Mouse (Mus musculus): ENCODE measurements around the gene Apom. TPM values are rescaled to one million over a fixed set of nuclear protein-coding genes. Genes with fewer than 3 reads are reported as not detected.

Gene Apom
- polyA plus RNA-seq, 1 experiment from 2014 or later = 0.88 TPM

GRCm38 (mm10) chr17:35140490-35140996 is 8.7 kb upstream of the Apom start:
- peak; percentile 55 for DNase-seq (ENCODE audit: low spot score)
- H3K9ac ChIP-seq (ENCODE audit: low read length) = no peak overlapping the region
- no peak overlapping the region for H3K4me2 ChIP-seq (ENCODE audit: low read depth, low read length, severe bottlenecking)
- ATAC-seq (replicated peaks; ENCODE audit: low FRiP score) = no peak
- no peak overlapping the region for H3K27ac ChIP-seq (ENCODE audit: low read depth, low read length)
- no peaks in the 10 kb centered on the region for H3K9me3 ChIP-seq (ENCODE audit: control insufficient read depth, low read length)
- no peaks in the 10 kb centered on the region for H3K27me3 ChIP-seq (ENCODE audit: control insufficient read depth, insufficient read depth, low read length)
- no peak overlapping the region for H3K4me3 ChIP-seq (ENCODE audit: low read depth, low read length)
- peaks cover 50% of the 10 kb centered on the region for H3K36me3 ChIP-seq (ENCODE audit: control insufficient read depth, insufficient read depth, low read length)
- WGBS = 84% methylated on average over 16 of the region's 16 CpGs
- H3K4me1 ChIP-seq (replicated peaks; ENCODE audit: control insufficient read depth, insufficient read depth, low read length) = peaks cover 3% of the 10 kb centered on the region

- no peak overlapping the region for H3K4me2 ChIP-seq (ENCODE audit: low read depth, low read length, severe bottlenecking)
- H3K9ac ChIP-seq (ENCODE audit: low read length) = no peak overlapping the region
- no peaks in the 10 kb centered on the region for H3K9me3 ChIP-seq (ENCODE audit: control insufficient read depth, low read length)
- no peak overlapping the region for H3K4me3 ChIP-seq (ENCODE audit: low read depth, low read length)
- WGBS = 98% methylated on average over 3 of the region's 3 CpGs
- H3K4me1 ChIP-seq (replicated peaks; ENCODE audit: control insufficient read depth, insufficient read depth, low read length) = peaks cover 3% of the 10 kb centered on the region
- H3K36me3 ChIP-seq (ENCODE audit: control insufficient read depth, insufficient read depth, low read length) = peaks cover 37% of the 10 kb centered on the region
- no peak for DNase-seq (ENCODE audit: low spot score)
- no peak overlapping the region for H3K27ac ChIP-seq (ENCODE audit: low read depth, low read length)
- H3K27me3 ChIP-seq (ENCODE audit: control insufficient read depth, insufficient read depth, low read length) = no peaks in the 10 kb centered on the region
- ATAC-seq (replicated peaks; ENCODE audit: low FRiP score) = no peak
These were observed 7.4 kb upstream of the Apom start for GRCm38 (mm10) chr17:35139269-35139668.

- H3K4me3 ChIP-seq (ENCODE audit: low read depth, low read length) = peak overlapping the region; percentile 82
- DNase-seq (ENCODE audit: low spot score) (no peak), ATAC-seq (replicated peaks; ENCODE audit: low FRiP score) (peak; percentile 66)
- peak overlapping the region; percentile 71 for H3K4me2 ChIP-seq (ENCODE audit: low read depth, low read length, severe bottlenecking)
- no peaks in the 10 kb centered on the region for H3K27me3 ChIP-seq (ENCODE audit: control insufficient read depth, insufficient read depth, low read length)
- H3K9me3 ChIP-seq (ENCODE audit: control insufficient read depth, low read length) = no peaks in the 10 kb centered on the region
- H3K4me1 ChIP-seq (replicated peaks; ENCODE audit: control insufficient read depth, insufficient read depth, low read length) = peaks cover 3% of the 10 kb centered on the region
- H3K27ac ChIP-seq (ENCODE audit: low read depth, low read length) = peak overlapping the region; percentile 92
- 1% methylated on average over 42 of the region's 43 CpGs for WGBS
- peaks cover 11% of the 10 kb centered on the region; the same call in 1 of the 2 replicates for H3K36me3 ChIP-seq (ENCODE audit: control insufficient read depth, insufficient read depth, low read length)
- peak overlapping the region; percentile 77 for H3K9ac ChIP-seq (ENCODE audit: low read length)
These were observed 3.9 kb upstream of the Apom start for GRCm38 (mm10) chr17:35135591-35136320.

- WGBS = under 1% methylated on average over 66 of the region's 66 CpGs
- Histone ChIP-seq H3K27me3 (ENCODE audit: control insufficient read depth, insufficient read depth, low read length) (no peaks in the 10 kb centered on the region), H3K9me3 (ENCODE audit: control insufficient read depth, low read length) (no peaks in the 10 kb centered on the region), H3K4me3 (ENCODE audit: low read depth, low read length) (peak within 1 kb of the TSS; percentile 82), H3K27ac (ENCODE audit: low read depth, low read length) (peak within 1 kb of the TSS; percentile 92), H3K36me3 (ENCODE audit: control insufficient read depth, insufficient read depth, low read length) (peaks cover 11% of the 10 kb centered on the region; the same call in 1 of the 2 replicates), H3K4me1 (replicated peaks; ENCODE audit: control insufficient read depth, insufficient read depth, low read length) (peaks cover 3% of the 10 kb centered on the region), H3K4me2 (ENCODE audit: low read depth, low read length, severe bottlenecking) (peak within 1 kb of the TSS; percentile 71), H3K9ac (ENCODE audit: low read length) (peak within 1 kb of the TSS; percentile 77)
- ATAC-seq (replicated peaks; ENCODE audit: low FRiP score) = peak; percentile 93
- peak; percentile 97 for DNase-seq (ENCODE audit: low spot score)
These were observed 3.1 kb upstream of the Apom start, which contains the start of gene Bag6 for GRCm38 (mm10) chr17:35134801-35135590. TSS of gene Bag6 (plus strand) at chr17:35135178.

GRCm38 (mm10) chr17:35133517-35133916 is 1.7 kb upstream of the Apom start:
- no peak overlapping the region for H3K27ac ChIP-seq (ENCODE audit: low read depth, low read length)
- no peak overlapping the region for H3K4me2 ChIP-seq (ENCODE audit: low read depth, low read length, severe bottlenecking)
- peaks cover 3% of the 10 kb centered on the region for H3K4me1 ChIP-seq (replicated peaks; ENCODE audit: control insufficient read depth, insufficient read depth, low read length)
- H3K27me3 ChIP-seq (ENCODE audit: control insufficient read depth, insufficient read depth, low read length) = no peaks in the 10 kb centered on the region
- no peak overlapping the region for H3K4me3 ChIP-seq (ENCODE audit: low read depth, low read length)
- no peaks in the 10 kb centered on the region for H3K9me3 ChIP-seq (ENCODE audit: control insufficient read depth, low read length)
- DNase-seq (ENCODE audit: low spot score) (no peak), ATAC-seq (replicated peaks; ENCODE audit: low FRiP score) (no peak)
- H3K9ac ChIP-seq (ENCODE audit: low read length) = no peak overlapping the region
- 0 out of 2 replicates have a peak, but pooled peaks cover 1% of the 10 kb centered on the region for H3K36me3 ChIP-seq (ENCODE audit: control insufficient read depth, insufficient read depth, low read length)
- 96% methylated on average over 7 of the region's 7 CpGs for WGBS

- Histone ChIP-seq H3K9ac (ENCODE audit: low read length) (no peak overlapping the region), H3K27me3 (ENCODE audit: control insufficient read depth, insufficient read depth, low read length) (no peaks in the 10 kb centered on the region), H3K4me2 (ENCODE audit: low read depth, low read length, severe bottlenecking) (no peak overlapping the region), H3K9me3 (ENCODE audit: control insufficient read depth, low read length) (no peaks in the 10 kb centered on the region), H3K27ac (ENCODE audit: low read depth, low read length) (no peak overlapping the region), H3K36me3 (ENCODE audit: control insufficient read depth, insufficient read depth, low read length) (no peaks in the 10 kb centered on the region), H3K4me1 (replicated peaks; ENCODE audit: control insufficient read depth, insufficient read depth, low read length) (peaks cover 3% of the 10 kb centered on the region), H3K4me3 (ENCODE audit: low read depth, low read length) (no peak overlapping the region)
- ATAC-seq (replicated peaks; ENCODE audit: low FRiP score) (no peak), DNase-seq (ENCODE audit: low spot score) (no peak)
- WGBS = 79% methylated on average over 3 of the region's 3 CpGs
These were observed 317 bp upstream of the Apom start for GRCm38 (mm10) chr17:35132174-35132560.

GRCm38 (mm10) chr17:35131038-35131437 is 812 bp downstream of the Apom start:
- ATAC-seq (replicated peaks; ENCODE audit: low FRiP score) = no peak
- Histone ChIP-seq H3K4me2 (ENCODE audit: low read depth, low read length, severe bottlenecking) (no peak overlapping the region), H3K4me1 (replicated peaks; ENCODE audit: control insufficient read depth, insufficient read depth, low read length) (peaks cover 7% of the 10 kb centered on the region; the same call in 1 of the 2 replicates), H3K27ac (ENCODE audit: low read depth, low read length) (no peak overlapping the region), H3K9me3 (ENCODE audit: control insufficient read depth, low read length) (no peaks in the 10 kb centered on the region), H3K36me3 (ENCODE audit: control insufficient read depth, insufficient read depth, low read length) (no peaks in the 10 kb centered on the region), H3K4me3 (ENCODE audit: low read depth, low read length) (no peak overlapping the region), H3K9ac (ENCODE audit: low read length) (no peak overlapping the region), H3K27me3 (ENCODE audit: control insufficient read depth, insufficient read depth, low read length) (no peaks in the 10 kb centered on the region)
- DNase-seq (ENCODE audit: low spot score) = no peak
- WGBS = 90% methylated on average over 8 of the region's 8 CpGs

GRCm38 (mm10) chr17:35128996-35129395 is 2.9 kb downstream of the Apom start:
- whole genome bisulfite sequencing = 74% methylated on average over 11 of the region's 11 CpGs
- no peaks in the 10 kb centered on the region for H3K9me3 ChIP-seq (ENCODE audit: control insufficient read depth, low read length)
- peaks cover 7% of the 10 kb centered on the region; the same call in 1 of the 2 replicates for H3K4me1 ChIP-seq (replicated peaks; ENCODE audit: control insufficient read depth, insufficient read depth, low read length)

More at GRCm38 (mm10) chr17:35128996-35129395, 2.9 kb downstream of the Apom start:
- Histone ChIP-seq H3K27ac (ENCODE audit: low read depth, low read length) (no peak overlapping the region), H3K4me3 (ENCODE audit: low read depth, low read length) (no peak overlapping the region), H3K4me2 (ENCODE audit: low read depth, low read length, severe bottlenecking) (no peak overlapping the region), H3K9ac (ENCODE audit: low read length) (no peak overlapping the region), H3K27me3 (ENCODE audit: control insufficient read depth, insufficient read depth, low read length) (no peaks in the 10 kb centered on the region), H3K36me3 (ENCODE audit: control insufficient read depth, insufficient read depth, low read length) (no peaks in the 10 kb centered on the region)
- no peak for DNase-seq (ENCODE audit: low spot score)
- ATAC-seq (replicated peaks; ENCODE audit: low FRiP score) = no peak

Measured in forebrain, embryonic 11.5 days (tissue).